Mouse (Mus musculus) hindbrain, embryonic 11.5 days (tissue): ENCODE data around the gene Map4k5. TPM values are rescaled to one million over a fixed set of nuclear protein-coding genes. Genes with fewer than 3 reads are reported as not detected.

Experiments used
- ATAC-seq: fragments of 200-750 bp; cut with Nextera tagmentation; 2 replicates; pipeline ENCODE4 v1.8.0; 2017; ENCODE audit warnings: mild to moderate bottlenecking, moderate TSS enrichment, moderate library complexity; ENCODE audit not compliant: low FRiP score
- DNase-seq: peaks from one replicate; pipeline ENCODE4 v3.0.0-alpha.2; 2015; ENCODE audit warnings: low spot score
- H3K27ac ChIP-seq: fragments of 300-500 bp; sonication (generic); 2 replicates; pipeline ENCODE4 v1.5.1; 2014; ENCODE audit warnings: mild to moderate bottlenecking, low read depth, low read length
- H3K27me3 ChIP-seq: fragments of 300-500 bp; sonication (generic); 2 replicates; pipeline ENCODE4 v1.6.1; 2014; ENCODE audit warnings: mild to moderate bottlenecking, low read length, moderate library complexity, mixed read lengths; ENCODE audit not compliant: control insufficient read depth, insufficient read depth
- H3K36me3 ChIP-seq: fragments of 300-500 bp; sonication (generic); 2 replicates; pipeline ENCODE4 v1.6.1; 2014; ENCODE audit warnings: mild to moderate bottlenecking, low read length, moderate library complexity, mixed read lengths; ENCODE audit not compliant: control insufficient read depth, insufficient read depth
- H3K4me1 ChIP-seq: fragments of 300-500 bp; sonication (generic); replicated peaks from 2 replicates; pipeline ENCODE4 v1.6.1; 2014; ENCODE audit warnings: low read length, mixed read lengths; ENCODE audit not compliant: control insufficient read depth, insufficient read depth
- H3K4me2 ChIP-seq: fragments of 300-500 bp; sonication (generic); replicated peaks from 2 replicates; pipeline ENCODE4 v1.6.1; 2014; ENCODE audit warnings: mild to moderate bottlenecking, low read depth, low read length
- H3K4me3 ChIP-seq: fragments of 300-500 bp; sonication (generic); 2 replicates; pipeline ENCODE4 v1.5.1; 2014; ENCODE audit warnings: low read depth, low read length
- H3K9ac ChIP-seq: fragments of 300-500 bp; sonication (generic); 2 replicates; pipeline ENCODE4 v1.6.1; 2014; ENCODE audit warnings: low read depth, low read length
- H3K9me3 ChIP-seq: fragments of 300-500 bp; sonication (generic); 2 replicates; pipeline ENCODE4 v1.6.1; 2016; ENCODE audit warnings: low read length; ENCODE audit not compliant: control insufficient read depth
- WGBS: fragments of 180-500 bp; shearing (Covaris S2); extraction: QIAGEN DNeasy Blood & Tissue Kit; methylation state at CpG from one replicate; pipeline ENCODE4 v1.1.7; 2014; 5-methylcytosine and 5-hydroxymethylcytosine counted together
- polyA plus RNA-seq: library from polyadenylated mRNA; unstranded; fragments of >200 nt; fragmentation: Nextera tagmentation; extraction: Ambion mirVana; gene quantifications from 2 replicates; pipeline ENCODE4 v1.2.1, GENCODE M21; 2014

Gene Map4k5
- polyA plus RNA-seq, 1 experiment from 2014 or later = 38.4 TPM

GRCm38 (mm10) chr12:69843531-69844445 lies 49.2 kb downstream of the Map4k5 start:
- WGBS = 63% methylated on average over 19 of the region's 19 CpGs

GRCm38 (mm10) chr12:69838376-69838775 lies 54.6 kb downstream of the Map4k5 start:
- Histone ChIP-seq H3K27ac (no peak overlapping the region), H3K27me3 (no peaks in the 10 kb centered on the region), H3K36me3 (no peaks in the 10 kb centered on the region), H3K4me1 (no peaks in the 10 kb centered on the region), H3K4me3 (no peak overlapping the region), H3K9ac (no peak overlapping the region), H3K4me2 (no peak overlapping the region), H3K9me3 (no peaks in the 10 kb centered on the region)
- 86% methylated on average over 11 of the region's 11 CpGs for WGBS
- no peak for DNase-seq
- no peak for ATAC-seq

More at GRCm38 (mm10) chr12:69843531-69844445, 49.2 kb downstream of the Map4k5 start:
- H3K4me1 ChIP-seq = no peaks in the 10 kb centered on the region
- H3K4me2 ChIP-seq = no peak overlapping the region
- DNase-seq = peak; percentile 65
- no peak overlapping the region for H3K9ac ChIP-seq
- no peak overlapping the region for H3K27ac ChIP-seq
- H3K27me3 ChIP-seq = no peaks in the 10 kb centered on the region
- no peaks in the 10 kb centered on the region for H3K9me3 ChIP-seq
- no peaks in the 10 kb centered on the region for H3K36me3 ChIP-seq
- no peak for ATAC-seq
- H3K4me3 ChIP-seq = no peak overlapping the region

DNA sequence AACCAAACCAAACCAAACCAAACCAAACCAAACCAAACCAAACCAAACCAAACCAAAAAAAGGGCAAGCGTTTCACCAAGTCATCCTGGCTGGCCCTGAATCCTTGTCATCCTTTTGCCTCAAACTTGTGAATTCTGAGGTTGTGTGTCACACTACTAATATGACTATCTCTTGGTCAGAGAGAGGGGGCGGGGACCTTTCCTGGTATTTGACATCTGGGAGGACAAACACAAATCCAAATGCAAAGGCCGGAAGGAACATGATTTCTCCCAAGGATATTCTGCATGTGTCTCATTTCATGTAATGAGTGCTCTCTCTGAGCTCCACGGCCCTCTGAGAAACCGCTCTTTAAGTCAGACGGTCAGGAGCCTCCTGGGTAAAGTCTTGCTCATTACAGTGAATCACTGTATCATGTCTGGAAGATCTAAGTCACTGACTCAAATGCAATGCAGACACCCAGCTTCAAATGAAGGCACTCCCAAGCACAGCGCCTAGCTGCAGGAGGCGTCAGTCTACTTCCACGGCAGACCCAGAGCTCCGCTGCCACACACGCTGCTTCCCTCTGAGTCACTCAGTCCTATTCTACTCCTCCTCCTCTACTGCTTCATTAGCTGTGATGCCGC lies 58.9 kb downstream of the Map4k5 start:
- Histone ChIP-seq H3K27me3 (no peaks in the 10 kb centered on the region), H3K9me3 (no peaks in the 10 kb centered on the region), H3K27ac (no peak overlapping the region), H3K4me1 (no peaks in the 10 kb centered on the region), H3K4me2 (no peak overlapping the region), H3K36me3 (no peaks in the 10 kb centered on the region), H3K9ac (no peak overlapping the region), H3K4me3 (no peak overlapping the region)
- no peak for DNase-seq
- 88% methylated on average over 12 of the region's 12 CpGs for WGBS
- no peak for ATAC-seq

GRCm38 (mm10) chr12:69831239-69831910 lies 61.6 kb downstream of the Map4k5 start:
- Histone ChIP-seq H3K27me3 (no peaks in the 10 kb centered on the region), H3K9me3 (no peaks in the 10 kb centered on the region), H3K4me2 (no peak overlapping the region), H3K27ac (no peak overlapping the region), H3K4me1 (no peaks in the 10 kb centered on the region), H3K9ac (no peak overlapping the region), H3K36me3 (no peaks in the 10 kb centered on the region), H3K4me3 (no peak overlapping the region)
- 92% methylated on average over 9 of the region's 9 CpGs for WGBS
- no peak for ATAC-seq
- no peak for DNase-seq

DNA sequence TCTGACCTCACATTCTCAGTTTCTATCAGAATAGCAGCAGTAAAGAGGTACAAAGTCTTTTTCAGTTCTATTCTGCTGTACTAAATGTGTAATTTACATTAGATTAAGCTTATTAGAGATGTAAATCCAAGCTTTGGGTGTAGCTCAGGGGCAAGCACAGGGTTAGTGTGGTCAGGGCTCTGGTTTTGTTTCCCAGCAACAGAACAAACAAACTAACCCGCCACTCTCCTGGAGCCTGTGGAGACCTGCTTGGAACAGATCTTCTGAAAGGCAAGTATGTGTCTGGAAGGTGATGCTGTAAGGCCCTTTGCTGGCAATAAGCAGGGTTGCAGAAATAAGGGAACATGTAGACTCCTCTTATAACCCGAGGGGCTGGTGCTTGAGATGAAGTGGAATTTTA lies 64.8 kb downstream of the Map4k5 start:
- H3K4me3 ChIP-seq = no peak overlapping the region
- H3K36me3 ChIP-seq = no peaks in the 10 kb centered on the region
- no peak overlapping the region for H3K27ac ChIP-seq
- WGBS = 58% methylated on average over 2 of the region's 2 CpGs
- no peaks in the 10 kb centered on the region for H3K27me3 ChIP-seq
- H3K9ac ChIP-seq = no peak overlapping the region
- no peak overlapping the region for H3K4me2 ChIP-seq
- no peaks in the 10 kb centered on the region for H3K9me3 ChIP-seq
- H3K4me1 ChIP-seq = no peaks in the 10 kb centered on the region
- ATAC-seq = no peak
- DNase-seq = no peak

GRCm38 (mm10) chr12:69824881-69825597 lies 68.0 kb downstream of the Map4k5 start:
- 86% methylated on average over 9 of the region's 9 CpGs for WGBS
- Histone ChIP-seq H3K4me3 (no peak overlapping the region), H3K36me3 (peaks cover 9% of the 10 kb centered on the region; the same call in 1 of the 2 replicates), H3K4me2 (no peak overlapping the region), H3K9ac (no peak overlapping the region), H3K27me3 (no peaks in the 10 kb centered on the region), H3K9me3 (no peaks in the 10 kb centered on the region), H3K27ac (no peak overlapping the region), H3K4me1 (no peaks in the 10 kb centered on the region)
- no peak for ATAC-seq
- DNase-seq = no peak

GRCm38 (mm10) chr12:69814272-69814671 lies 78.7 kb downstream of the Map4k5 start:
- H3K4me2 ChIP-seq = no peak overlapping the region
- DNase-seq (peak; percentile 11), ATAC-seq (no peak)
- WGBS = 46% methylated on average over 6 of the region's 6 CpGs
- no peak overlapping the region for H3K9ac ChIP-seq
- peaks cover 7% of the 10 kb centered on the region; the same call in 1 of the 2 replicates for H3K36me3 ChIP-seq
- H3K27ac ChIP-seq = no peak overlapping the region
- H3K4me1 ChIP-seq = no peaks in the 10 kb centered on the region
- no peak overlapping the region for H3K4me3 ChIP-seq
- H3K27me3 ChIP-seq = no peaks in the 10 kb centered on the region
- no peaks in the 10 kb centered on the region for H3K9me3 ChIP-seq

GRCm38 (mm10) chr12:69813596-69813995 lies 79.4 kb downstream of the Map4k5 start:
- Histone ChIP-seq H3K4me1 (no peaks in the 10 kb centered on the region), H3K4me2 (no peak overlapping the region), H3K36me3 (peaks cover 6% of the 10 kb centered on the region; the same call in 1 of the 2 replicates), H3K27me3 (no peaks in the 10 kb centered on the region), H3K9me3 (no peaks in the 10 kb centered on the region), H3K27ac (no peak overlapping the region), H3K9ac (no peak overlapping the region), H3K4me3 (no peak overlapping the region)
- WGBS = 73% methylated on average over 2 of the region's 2 CpGs
- no peak for ATAC-seq
- DNase-seq = no peak
